Mouse (Mus musculus) gastrocnemius, adult 2 months (tissue): ENCODE measurements around the gene Sars2. TPM values are rescaled to one million over a fixed set of nuclear protein-coding genes. Genes with fewer than 3 reads are reported as not detected.
"Not testable (repeated sequence)": the region's sequence is repeated elsewhere in the genome, so short reads cannot be mapped to it uniquely, and the experiment has no call there.

ENCODE experiments used
- DNase-seq: peaks from one replicate; pipeline ENCODE4 v3.0.0; 2022
- H3K27ac ChIP-seq: fragments of 200-600 bp; 2 replicates; pipeline ENCODE4 v1.8.1; 2022; ENCODE audit warnings: mild to moderate bottlenecking
- H3K4me3 ChIP-seq: fragments of 200-600 bp; 2 replicates; pipeline ENCODE4 v1.8.1; 2022; ENCODE audit warnings: mild to moderate bottlenecking, moderate library complexity
- CTCF ChIP-seq: fragments of 200-600 bp; IDR thresholded peaks from 2 replicates; pipeline ENCODE4 v1.8.1; 2022; ENCODE audit warnings: antibody characterized with exemption, mild to moderate bottlenecking, moderate library complexity
- intact Hi-C: fragments of 180-260 bp; cut with DNase I; formaldehyde crosslinking; loops from one replicate; pipeline ENCODE4 v1.15.1; 2025
- long read RNA-seq, 2 experiments: library from polyadenylated mRNA; stranded (forward); transcript quantifications; one replicate each; pipeline ENCODE4 v2.0.0; 2021
- total RNA-seq, 2 experiments: library from RNA; stranded (reverse); gene quantifications; 2 replicates each; pipeline ENCODE4 v1.2.3; 2021

The Sars2 gene
- total RNA-seq, result 10 to 100 TPM; 11.7 to 14.7 TPM
- long read RNA-seq, experiment 1, transcript Sars2-201 (16 exons, 1,868 nt), result major isoform, 34 of 36 reads
- long read RNA-seq, experiment 1, partial matches to known transcripts, result 2 of 36 reads
- long read RNA-seq, experiment 1, other reads (novel, unspliced or antisense), result 0 of 36 reads
- long read RNA-seq, experiment 2, transcript Sars2-201 (16 exons, 1,868 nt), result major isoform, 33 of 37 reads
- long read RNA-seq, experiment 2, partial matches to known transcripts, result 1 of 37 reads
- long read RNA-seq, experiment 2, other reads (novel, unspliced or antisense), result 3 of 37 reads

DNA sequence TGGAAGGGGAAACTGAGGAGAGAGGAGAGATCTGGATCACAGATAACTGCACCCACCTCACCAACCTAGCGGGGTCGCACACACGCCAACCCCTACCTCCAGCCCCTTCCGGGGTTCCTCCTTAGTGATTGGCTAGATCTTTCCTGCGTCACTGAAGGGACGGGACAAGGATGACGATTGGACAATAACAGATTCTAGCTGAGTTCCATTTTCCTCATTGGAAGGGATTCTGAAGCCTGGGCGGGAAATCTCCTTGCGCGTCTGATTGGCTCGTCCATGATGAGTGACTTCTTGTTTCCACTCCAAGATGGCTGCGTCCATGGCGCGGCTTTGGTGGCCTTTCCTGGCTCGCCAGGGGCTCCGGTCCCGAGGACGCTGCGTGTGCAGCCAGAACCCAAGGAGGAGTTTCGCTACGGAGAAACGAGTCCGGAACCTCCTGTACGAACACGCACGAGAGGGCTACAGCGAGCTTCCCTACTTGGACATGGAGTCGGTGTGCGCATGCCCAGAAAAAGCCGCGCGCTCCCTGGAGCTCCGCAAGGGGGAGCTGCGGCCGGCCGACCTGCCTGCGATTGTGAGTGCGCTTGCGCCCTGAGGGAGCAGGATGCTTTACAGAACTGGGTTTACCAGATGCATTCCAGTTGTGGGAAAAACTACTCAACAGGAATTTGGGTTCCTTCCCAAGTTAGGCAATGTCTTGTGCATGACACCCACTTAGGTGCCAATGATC is at the start of gene Sars2, which contains the start of gene Mrps12:
Gene Sars2, plus strand, starts transcription at position 284 of the 730 bp plus-strand sequence.
Gene Mrps12, minus strand, starts transcription at position 112 of the 730 bp plus-strand sequence.
- peak; percentile 97 for TF ChIP-seq CTCF
- DNase-seq, result peak; percentile 96
- intact Hi-C loops, result no loop called here
- Histone ChIP-seq H3K27ac (peak within 1 kb of the TSS; percentile 99), H3K4me3 (peak within 1 kb of the TSS; percentile 90)

DNA sequence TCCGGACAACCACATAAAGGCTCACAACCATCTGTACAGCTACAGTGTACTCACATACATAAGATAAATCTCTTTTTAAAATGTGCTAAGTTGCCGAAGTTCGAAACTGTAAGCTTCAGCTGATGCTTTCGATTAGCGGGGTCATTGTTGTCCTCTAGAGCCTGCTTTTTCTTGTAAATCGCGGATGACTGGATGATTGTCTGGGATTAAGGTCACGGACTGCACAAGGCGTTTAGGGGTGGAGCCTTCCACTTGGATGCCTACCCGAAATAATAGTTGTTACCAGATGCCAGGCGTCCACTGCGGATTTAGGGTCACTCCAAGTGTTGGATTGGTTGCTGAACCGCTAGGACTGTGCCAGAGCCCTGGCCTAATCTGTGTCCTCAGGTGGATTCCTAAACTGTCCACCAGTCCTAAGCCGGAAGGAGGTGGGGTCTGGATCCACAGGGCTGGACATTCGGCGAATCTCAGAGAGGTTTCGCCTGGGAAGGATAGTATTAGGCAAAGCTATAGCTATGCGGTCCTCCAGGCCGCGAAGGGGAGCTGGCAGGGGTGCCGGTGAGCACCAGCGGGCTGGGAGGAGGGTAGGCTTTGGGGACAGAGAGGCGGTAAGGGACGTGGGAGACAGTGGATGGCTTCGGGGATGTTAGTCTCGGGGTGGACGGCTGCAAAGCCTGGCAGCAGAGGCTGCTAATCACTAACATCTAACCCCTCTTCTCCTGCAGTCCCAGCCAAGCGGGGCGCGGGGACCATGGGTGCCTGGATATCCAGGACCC is 49.1 kb upstream of the Sars2 start, which contains the start of gene Fbxo27:
Gene Fbxo27, plus strand, starts transcription at position 305 of the 776 bp plus-strand sequence.
- DNase-seq, result peak; percentile 49
- Histone ChIP-seq H3K4me3 (peak within 1 kb of the TSS; percentile 78), H3K27ac (peak within 1 kb of the TSS; percentile 72)
- no peak for TF ChIP-seq CTCF
- intact Hi-C loops, result no loop called here

DNA sequence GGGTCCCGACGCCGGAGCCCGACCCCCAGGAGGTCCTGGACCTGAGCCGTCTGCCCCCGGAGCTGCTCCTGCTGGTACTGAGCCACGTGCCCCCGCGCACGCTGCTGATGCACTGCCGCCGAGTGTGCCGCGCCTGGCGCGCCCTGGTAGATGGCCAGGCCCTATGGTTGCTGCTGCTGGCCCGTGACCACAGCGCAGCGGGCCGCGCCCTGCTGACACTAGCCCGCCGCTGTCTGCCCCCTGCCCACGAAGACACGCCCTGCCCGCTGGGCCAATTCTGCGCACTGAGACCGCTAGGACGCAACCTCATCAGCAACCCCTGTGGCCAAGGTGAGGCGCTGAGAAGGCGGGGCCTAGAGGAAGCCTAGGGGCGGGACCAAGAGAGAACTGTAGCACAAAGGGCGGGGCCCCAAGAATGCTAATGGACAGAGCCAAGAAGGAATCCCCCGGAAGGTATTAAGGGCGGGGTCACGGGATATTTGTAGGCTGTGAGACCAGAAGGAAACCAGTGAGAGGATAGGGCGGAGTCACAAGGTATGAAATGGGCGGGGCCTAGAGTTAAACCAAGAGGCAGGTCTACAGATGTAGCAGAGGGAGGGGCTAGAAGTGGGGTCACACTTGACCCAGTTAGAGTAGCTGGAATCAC is 48.3 kb upstream of the Sars2 start:
- intact Hi-C loops, result no loop called here
- no peak for TF ChIP-seq CTCF
- peak overlapping the region; percentile 72 for H3K27ac ChIP-seq
- peak; percentile 66 for DNase-seq
- H3K4me3 ChIP-seq, result peak overlapping the region; percentile 78

DNA sequence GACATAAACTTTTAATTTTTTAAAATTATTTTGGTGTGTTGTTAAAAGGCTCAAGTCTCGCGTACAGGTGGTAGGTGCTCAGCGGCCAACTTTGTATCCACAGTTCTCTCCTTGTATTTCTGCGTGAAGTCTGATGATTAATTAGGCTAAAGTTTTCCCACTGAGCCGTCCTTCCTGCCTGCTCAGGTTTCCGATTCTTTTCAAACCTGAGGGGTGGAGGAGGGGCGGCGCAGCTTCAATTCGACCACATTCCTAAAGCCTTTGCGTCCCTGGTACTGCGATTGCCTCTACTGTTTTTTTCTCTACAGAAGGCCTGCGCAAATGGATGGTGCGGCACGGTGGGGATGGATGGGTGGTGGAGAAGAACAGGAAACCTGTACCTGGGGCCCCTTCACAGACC is 47.4 kb upstream of the Sars2 start:
- Histone ChIP-seq H3K4me3 (no peak overlapping the region), H3K27ac (no peak overlapping the region)
- TF ChIP-seq CTCF, result no peak
- no peak for DNase-seq
- intact Hi-C loops, result no loop called here

DNA sequence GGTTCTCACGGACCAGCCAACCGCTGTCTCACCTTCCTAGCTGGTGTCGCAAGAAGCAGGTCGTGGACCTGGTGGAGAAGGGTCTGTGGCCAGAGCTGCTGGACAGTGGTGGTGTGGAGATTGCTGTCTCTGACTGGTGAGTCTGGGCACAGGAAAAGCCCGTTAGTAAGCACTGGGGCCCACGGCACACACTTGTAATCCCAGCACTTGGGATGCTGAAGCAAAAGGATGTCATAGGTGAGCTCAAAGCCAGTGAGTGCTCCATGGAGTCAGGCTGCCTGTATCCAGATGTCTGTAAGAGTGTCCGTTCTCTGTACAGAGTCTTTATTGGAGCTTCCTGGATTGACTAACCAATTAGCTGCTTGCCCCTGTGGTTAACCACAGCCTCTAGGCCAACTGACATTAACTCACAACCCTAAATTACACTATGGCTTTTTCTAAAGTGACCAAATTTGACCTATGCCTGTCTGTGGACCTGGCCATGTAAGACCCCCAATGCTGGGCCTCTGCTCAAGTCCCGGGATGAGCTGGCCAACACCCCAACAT is 46.8 kb upstream of the Sars2 start:
- Histone ChIP-seq H3K27ac (no peak overlapping the region), H3K4me3 (no peak overlapping the region)
- intact Hi-C loops, result no loop called here
- no peak for DNase-seq
- no peak for TF ChIP-seq CTCF

DNA sequence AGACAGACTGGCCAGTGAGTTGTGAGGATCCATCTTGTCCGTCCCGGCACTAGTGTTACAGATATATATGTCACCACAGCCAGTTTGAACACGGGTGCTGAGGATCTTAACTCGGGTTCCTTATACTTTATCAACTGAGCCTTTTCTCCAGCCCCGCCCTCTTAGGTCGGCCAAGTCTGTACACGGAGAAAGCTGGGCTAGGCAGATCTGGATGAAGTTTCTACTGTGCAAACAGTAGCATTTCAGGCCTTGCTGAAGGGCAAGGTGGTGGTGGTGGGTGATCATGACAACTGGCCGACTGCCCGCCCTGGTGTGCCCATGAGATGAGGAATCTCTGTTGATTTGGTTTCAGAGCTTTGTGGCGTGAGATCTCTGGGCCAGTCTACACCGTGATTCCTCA is 44.5 kb upstream of the Sars2 start:
- no peak for DNase-seq
- Histone ChIP-seq H3K4me3 (no peak overlapping the region), H3K27ac (no peak overlapping the region)
- intact Hi-C loops, result no loop called here
- no peak for TF ChIP-seq CTCF

DNA sequence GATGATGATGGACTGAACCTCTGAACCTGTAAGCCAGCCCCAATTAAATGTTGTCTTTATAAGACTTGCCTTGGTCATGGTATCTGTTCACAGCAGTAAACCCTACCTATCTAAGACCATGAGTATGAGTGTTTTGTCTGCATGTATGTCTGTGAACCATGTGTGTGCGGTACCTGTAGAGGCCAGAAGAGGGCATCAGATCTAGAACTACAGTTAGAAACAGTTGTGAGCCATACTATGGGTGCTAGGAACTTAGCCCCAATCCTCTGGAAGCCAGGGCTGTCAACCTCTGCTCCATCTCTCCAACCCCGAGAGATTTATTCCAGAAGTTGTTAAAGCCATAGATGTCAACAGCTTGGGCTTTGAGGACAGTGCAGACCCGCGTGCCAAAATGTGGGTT is 41.5 kb upstream of the Sars2 start:
- no peak for TF ChIP-seq CTCF
- no peak for DNase-seq
- Histone ChIP-seq H3K27ac (no peak overlapping the region), H3K4me3 (no peak overlapping the region)
- intact Hi-C loops, result no loop called here

DNA sequence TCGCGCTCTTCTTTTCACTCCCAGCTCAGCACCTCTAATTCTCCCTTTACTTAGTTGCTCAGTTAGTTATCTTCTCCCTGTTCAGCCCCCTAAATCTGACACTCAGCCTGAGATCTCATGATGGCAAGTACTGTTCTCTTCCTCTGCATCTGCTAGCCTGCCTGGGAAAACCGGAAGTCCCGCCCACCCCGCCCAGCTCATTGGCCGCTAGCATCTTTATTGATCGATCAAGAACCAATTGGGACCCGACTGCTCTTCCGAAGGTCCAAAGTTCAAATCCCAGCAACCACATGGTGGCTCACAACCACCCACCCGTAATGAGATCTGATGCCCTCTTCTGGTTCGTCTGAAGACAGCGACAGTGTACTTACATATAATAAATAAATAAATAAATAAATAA is 40.5 kb upstream of the Sars2 start:
- intact Hi-C loops, DNase-seq, H3K27ac ChIP-seq, H3K4me3 ChIP-seq: not testable (repeated sequence)

DNA sequence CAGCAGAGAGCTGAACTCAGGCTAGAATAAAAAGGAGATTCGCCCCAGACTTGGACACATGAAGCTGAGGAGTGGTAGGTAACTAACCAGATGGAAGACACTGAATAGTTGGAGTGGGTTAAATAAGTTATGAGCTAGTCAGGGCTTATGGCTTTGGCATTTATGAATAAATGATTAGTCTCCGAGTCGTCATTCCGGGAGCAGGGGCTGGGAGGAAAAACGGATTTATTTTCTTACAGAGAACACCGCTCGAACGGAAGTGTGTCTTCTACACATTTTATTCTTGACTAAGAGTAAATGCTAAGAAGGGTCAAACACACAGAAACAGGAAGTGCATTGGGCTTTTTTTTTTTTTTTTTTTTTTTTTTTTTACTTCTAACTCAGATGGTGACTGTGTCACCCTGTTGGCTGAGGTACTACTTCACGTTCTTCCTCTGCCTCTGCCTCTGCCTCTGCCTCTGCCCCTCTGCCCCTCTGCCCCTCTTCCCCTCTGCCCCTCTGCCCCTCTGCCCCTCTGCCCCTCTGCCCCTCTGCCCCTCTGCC is 39.1 kb upstream of the Sars2 start:
- intact Hi-C loops, result no loop called here
- no peak for TF ChIP-seq CTCF
- Histone ChIP-seq H3K27ac (no peak overlapping the region), H3K4me3 (no peak overlapping the region)
- no peak for DNase-seq

DNA sequence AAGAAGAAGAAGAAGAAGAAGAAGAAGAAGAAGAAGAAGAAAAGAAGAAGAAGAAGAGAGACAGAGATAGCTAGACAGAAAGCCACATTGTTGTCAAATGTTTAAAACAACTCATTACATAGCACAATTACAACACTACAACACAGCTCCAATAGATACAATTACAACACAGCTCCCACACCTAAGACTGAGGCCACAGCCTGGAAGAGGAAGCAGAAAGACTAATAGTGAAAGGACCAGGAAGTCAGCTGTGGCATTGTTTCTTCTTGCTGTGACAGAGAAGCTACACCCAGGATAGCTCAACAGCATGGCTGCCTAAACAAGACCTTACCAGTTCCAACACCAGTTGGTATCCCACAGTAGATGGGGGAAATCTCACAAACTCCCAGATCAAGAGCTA is 32.3 kb upstream of the Sars2 start:
- TF ChIP-seq CTCF, result no peak
- Histone ChIP-seq H3K27ac (no peak overlapping the region), H3K4me3 (no peak overlapping the region)
- DNase-seq, result no peak
- intact Hi-C loops, result no loop called here

DNA sequence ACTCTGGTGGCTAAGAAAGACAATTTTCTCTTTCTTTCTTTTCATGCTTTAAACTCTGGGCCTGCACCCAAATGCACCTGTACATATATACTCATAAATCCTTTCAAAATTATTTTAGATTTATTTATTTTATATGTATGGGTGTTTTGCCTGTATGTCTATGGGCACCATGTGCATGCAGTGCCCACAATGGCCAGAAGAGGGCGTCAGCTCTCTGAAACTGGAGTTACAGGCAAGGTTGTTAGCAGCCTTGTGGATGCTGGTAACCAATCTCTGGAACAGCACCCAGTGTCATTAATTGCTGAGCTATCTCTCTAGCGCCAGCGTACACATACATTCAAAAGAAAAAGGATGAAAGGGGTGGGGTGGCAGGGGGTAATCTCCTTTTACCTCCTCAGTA is 30.8 kb upstream of the Sars2 start:
- Histone ChIP-seq H3K27ac (no peak overlapping the region), H3K4me3 (no peak overlapping the region)
- no peak for DNase-seq
- peak; percentile 25 for TF ChIP-seq CTCF
- intact Hi-C loops, result no loop called here

DNA sequence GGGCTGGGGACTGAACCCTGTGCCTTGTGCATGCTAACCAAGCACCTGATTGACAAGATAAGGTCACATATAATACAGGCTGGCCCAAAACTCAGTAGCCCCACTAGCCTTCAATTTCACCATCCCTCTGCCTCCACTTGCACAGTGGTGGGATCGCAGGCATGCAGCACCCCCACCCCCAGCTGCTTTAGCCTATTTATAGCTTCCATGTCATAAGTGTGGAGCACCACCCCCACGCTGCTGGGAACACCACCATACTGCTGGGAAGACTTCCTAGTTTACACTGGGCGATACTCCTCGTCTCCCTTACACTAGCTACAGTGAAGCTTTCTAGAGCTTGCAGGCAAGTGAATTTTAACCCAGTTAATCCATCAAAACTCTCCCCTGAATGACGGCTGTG is 27.1 kb upstream of the Sars2 start:
- DNase-seq, result no peak
- H3K4me3 ChIP-seq, result no peak overlapping the region
- intact Hi-C loops, result no loop called here
- no peak for TF ChIP-seq CTCF
- H3K27ac ChIP-seq, result no peak overlapping the region
